Mouse (Mus musculus) mammary gland, adult 2 months (tissue): Measurements from ENCODE around the gene Pts. TPM values are rescaled to one million over a fixed set of nuclear protein-coding genes. Genes with fewer than 3 reads are reported as not detected.

Experiments
- polyA plus RNA-seq: library from polyadenylated mRNA; depleted of rRNA; stranded (reverse); fragments of >200 nt; gene quantifications from 2 replicates; pipeline ENCODE4 v1.2.3, GENCODE M21; 2012; ENCODE audit warnings: low replicate concordance; rRNA removed

Pts gene
- 41.4 and 42.1 TPM in 2 replicates for polyA plus RNA-seq

DNA sequence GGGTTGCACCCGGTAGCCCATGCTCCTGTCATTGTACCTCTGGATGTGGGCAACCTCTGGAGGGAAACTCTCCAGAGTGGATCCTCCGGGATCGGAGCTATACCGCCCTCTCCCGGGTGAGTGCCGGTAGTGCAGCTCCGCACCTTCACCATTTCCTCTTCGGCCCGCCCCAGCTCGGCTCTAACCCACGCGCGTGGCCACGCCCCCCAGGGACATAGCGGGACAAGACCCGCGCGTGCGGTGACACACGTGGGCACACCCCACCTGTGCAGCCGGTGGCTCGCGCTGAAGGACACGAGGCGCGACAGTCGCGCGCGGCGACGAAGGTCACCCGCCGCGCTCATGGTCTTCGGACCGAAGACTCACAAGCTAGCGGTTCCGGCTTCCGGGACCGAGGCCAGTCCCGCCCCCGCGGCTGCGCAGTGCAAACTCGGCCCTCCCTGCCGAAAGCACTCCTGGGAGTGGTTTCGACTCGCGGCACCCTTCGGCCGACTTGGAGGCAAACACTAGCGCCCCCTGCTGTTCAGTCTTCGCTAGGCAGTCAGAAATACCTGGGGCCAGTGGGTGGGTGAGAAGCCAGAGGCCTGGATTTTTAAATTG lies at the start of gene Pts:
Gene Pts (minus strand): TSS at position 432 of the 600 bp plus-strand sequence.

DNA sequence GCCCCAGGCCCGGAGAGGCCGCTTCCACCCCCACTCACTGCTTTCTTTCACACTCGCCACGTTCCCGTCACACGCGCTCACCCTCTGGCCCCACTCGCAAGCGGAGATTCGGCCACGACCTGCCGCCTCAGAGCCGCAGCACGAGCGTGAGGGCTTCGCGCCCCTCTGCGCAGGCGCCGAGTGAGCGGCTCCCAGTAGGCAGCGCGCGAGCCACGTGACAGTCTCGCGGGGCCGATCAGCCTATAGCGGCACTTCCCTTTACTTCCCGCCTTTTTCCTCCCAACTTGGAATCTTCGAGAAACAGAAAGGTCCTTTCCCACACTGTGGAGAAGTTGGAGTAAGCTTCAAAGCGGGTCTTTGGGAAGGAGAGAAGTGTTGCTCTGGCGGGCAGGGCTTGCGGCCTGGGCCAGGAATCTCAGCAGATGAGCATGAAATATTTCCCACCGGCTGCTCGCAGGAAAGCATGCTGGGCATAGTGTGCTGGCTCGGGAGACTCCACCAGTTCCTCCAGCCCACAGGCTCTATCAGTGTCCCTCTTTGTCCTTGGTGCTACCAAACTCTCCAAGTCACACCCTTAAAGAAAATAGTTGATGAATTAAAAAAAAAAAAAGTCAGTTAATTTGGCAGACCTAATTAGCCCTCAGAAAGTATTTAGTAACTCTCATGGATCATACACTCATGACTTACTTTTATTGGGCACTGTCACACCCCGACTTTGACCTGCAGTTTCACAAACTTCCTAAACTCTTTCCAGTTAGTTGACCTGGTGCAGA lies 32.8 kb upstream of the Pts start, which contains the start of gene Tex12:
Gene Tex12 (minus strand): TSS at position 181 of the 773 bp plus-strand sequence.

DNA sequence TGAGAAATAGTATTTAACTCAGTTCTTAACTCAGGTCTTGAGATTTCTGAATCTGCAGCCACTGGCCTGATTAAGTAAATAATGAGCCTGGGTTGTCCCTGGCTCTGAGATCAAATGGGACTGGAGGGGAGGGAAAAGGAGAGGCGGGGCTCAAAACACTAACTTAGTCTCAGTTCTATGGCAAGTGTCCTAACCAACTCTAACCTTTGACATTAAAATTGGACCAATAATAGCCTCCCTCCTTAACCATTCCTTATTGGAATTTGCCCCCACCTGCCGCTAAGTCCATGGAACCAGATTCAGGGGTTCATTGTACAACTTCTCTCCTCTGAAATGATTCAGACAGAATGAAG lies 26.5 kb upstream of the Pts start, which contains the start of gene Bco2:
Gene Bco2 (minus strand): TSS at position 88 of the 353 bp plus-strand sequence.

DNA sequence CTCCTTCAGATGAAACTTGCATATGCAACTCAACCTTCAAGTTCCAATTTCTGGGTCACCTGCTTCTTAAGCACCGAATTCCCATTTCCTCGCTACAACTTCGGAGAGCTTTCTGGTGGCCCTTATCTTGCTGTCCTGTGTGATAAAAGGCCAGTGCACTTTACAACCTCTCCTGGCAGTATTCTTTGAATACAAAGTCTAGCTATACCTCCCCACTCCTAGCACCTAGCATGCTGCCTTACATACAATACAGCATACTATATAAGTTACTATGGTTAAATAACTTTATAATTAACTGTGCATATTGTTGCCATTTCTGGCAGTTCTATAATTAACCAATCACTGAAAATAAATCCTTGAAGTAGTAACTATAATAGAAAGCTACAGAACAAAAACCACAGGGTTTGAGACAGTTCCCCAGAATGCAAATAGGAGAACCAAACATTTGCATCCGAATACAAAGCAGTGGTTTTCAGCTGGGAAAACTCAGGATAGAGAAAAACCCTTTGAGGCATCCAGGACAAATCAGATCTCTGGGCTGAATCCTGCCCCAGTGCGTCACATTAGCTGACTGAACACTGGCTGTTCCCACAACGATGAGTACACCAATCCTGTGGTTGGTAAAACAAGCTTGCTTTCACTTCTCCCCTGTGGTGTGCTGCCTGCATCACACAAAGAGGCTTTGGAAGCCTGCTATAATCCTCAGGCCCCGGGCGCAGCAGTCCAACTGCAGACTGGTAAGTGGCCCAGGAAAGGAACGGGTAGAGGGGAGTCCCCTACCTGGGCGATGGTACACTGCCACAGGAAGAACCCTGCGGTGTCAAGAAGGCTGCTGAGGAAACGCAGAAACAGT lies 25.9 kb upstream of the Pts start, which contains the start of gene Il18:
Gene Il18 (plus strand): TSS at position 587 of the 853 bp plus-strand sequence.

GRCm38 (mm10) chr9:50494311-50494710 lies 34.2 kb downstream of the Pts start, which contains the start of gene Plet1:
Plet1 (plus strand) TSS chr9:50494525.

Other genes with a start within 250 kb of the Pts start
- gene Rpl10-ps3, start 183.8 kb downstream of the Pts start, polyA plus RNA-seq: 46.1 and 184 TPM in 2 replicates
- 23.0 and 52.4 TPM in 2 replicates for gene Plet1, start 34.2 kb downstream of the Pts start, polyA plus RNA-seq
- 6.0 and 6.4 TPM in 2 replicates for gene Il18, start 26.1 kb upstream of the Pts start, polyA plus RNA-seq
- 0.41 and 1.1 TPM in 2 replicates for gene Bco2, start 26.5 kb upstream of the Pts start, polyA plus RNA-seq
- gene Tex12, start 32.6 kb upstream of the Pts start, polyA plus RNA-seq: not detected in 2 replicates
- gene Sdhd, start 75.1 kb upstream of the Pts start, polyA plus RNA-seq: 195 and 408 TPM in 2 replicates
- gene Timm8b, start 75.2 kb upstream of the Pts start, polyA plus RNA-seq: 107 and 163 TPM in 2 replicates
- gene Pih1d2, start 88.6 kb upstream of the Pts start, polyA plus RNA-seq: 0.35 and 0.47 TPM in 2 replicates
- gene Nkapd1, start 88.7 kb upstream of the Pts start, polyA plus RNA-seq: 5.4 and 6.1 TPM in 2 replicates
- 41.2 and 97.6 TPM in 2 replicates for gene Dlat, start 131.1 kb upstream of the Pts start, polyA plus RNA-seq
- gene Dixdc1, start 210.8 kb upstream of the Pts start, polyA plus RNA-seq: 3.7 and 6.5 TPM in 2 replicates
- gene 2310030G06Rik, start 217.8 kb upstream of the Pts start, polyA plus RNA-seq: 3.3 and 8.8 TPM in 2 replicates
- gene Cryab, start 222.6 kb upstream of the Pts start, polyA plus RNA-seq: 134 and 432 TPM in 2 replicates
- 20.9 and 62.5 TPM in 2 replicates for gene Hspb2, start 223.6 kb upstream of the Pts start, polyA plus RNA-seq
- gene Fdxacb1, start 239.5 kb upstream of the Pts start, polyA plus RNA-seq: 3.0 and 4.3 TPM in 2 replicates
- 26.1 and 38.1 TPM in 2 replicates for gene Alg9, start 246.3 kb upstream of the Pts start, polyA plus RNA-seq
- gene 1110032A03Rik, start 246.8 kb upstream of the Pts start, polyA plus RNA-seq: 50.6 and 118 TPM in 2 replicates